Mouse (Mus musculus): ENCODE measurements around the gene Pax7.

The Pax7 gene

GRCm38 (mm10) chr4:139830581-139831387 is 2.5 kb downstream of the Pax7 start:
- DNase-seq (ENCODE audit: inconsistent ontology term): no peak

DNA sequence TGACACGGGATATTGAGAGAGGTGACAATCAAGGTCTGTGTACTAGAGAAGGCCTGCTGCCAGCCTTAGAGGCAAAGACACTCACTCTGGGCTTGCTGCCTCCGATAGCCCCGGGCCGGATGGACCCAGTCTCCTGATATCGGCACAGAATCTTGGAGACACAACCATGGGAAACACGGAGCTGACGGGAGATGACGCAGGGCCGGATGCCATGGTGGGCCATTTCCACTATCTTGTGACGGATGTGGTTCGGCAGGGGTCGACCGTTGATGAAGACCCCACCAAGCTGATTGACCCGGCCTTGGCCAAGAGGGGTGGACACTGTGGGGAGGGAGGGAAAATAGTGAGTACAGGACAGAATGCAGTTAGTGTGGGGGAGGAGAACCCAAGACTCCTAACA is 3.3 kb downstream of the Pax7 start:
- no peak for DNase-seq (ENCODE audit: inconsistent ontology term)

GRCm38 (mm10) chr4:139828871-139829590 is 4.3 kb downstream of the Pax7 start:
- no peak for DNase-seq (ENCODE audit: inconsistent ontology term)

GRCm38 (mm10) chr4:139828283-139828678 is 5.0 kb downstream of the Pax7 start:
- DNase-seq (ENCODE audit: inconsistent ontology term): no peak

DNA sequence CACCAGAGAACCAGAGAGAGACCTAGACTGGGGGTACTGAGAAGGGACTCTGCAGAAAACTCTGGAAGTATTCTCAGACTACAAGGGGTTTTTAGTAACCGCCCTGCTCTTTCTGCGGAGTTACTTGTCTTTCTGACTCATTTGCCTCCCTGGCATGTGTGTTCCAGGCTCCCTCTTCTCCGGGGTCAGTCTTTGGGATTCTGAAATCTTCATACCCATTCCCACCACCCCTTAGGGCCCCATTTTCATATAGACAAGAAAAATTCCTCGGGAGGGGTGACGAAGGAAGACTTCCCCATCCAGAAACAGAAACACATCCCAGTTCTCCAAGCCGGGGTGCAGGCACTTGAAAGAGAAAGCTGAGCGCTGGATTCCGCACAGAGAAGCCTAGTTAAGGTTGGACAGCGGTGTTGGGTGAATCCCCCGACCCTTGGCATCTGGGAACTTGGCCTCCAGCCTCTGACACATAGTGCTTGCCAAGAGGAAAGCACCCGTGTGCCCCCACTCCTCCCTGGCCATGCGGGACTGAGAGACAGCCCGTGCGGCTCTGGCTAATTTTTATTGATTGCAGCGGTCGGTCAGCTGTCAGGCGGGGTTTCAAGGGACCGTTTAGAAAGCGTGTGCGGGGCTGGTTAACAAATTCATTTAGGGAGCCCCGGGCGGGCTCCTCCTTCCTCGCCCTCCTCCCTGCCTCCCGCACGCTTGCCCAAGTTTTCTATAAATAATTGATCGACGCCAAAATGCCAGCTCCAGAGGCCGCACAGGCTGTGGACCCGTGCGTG is 5.6 kb downstream of the Pax7 start:
- DNase-seq (ENCODE audit: inconsistent ontology term): no peak

DNA sequence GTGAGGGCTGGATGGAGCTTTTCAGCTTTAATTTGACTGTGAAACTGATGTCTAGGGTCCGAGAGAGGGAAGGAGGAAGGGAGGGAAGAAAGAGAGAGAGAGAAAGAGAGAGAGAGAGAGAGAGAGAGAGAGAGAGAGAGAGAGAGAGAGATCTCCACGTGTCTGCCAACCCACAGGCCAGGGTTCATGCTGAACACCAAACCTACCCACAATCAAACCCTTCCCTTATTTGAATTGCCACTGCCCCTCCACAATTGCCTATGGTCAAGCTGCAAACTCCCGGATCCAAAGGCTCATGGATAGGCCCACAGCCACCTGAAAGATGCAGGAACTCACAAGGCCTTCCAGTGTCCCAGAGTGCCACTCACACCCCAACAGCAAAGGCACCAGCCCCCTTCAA is 7.1 kb downstream of the Pax7 start:
- DNase-seq (ENCODE audit: inconsistent ontology term): no peak

DNA sequence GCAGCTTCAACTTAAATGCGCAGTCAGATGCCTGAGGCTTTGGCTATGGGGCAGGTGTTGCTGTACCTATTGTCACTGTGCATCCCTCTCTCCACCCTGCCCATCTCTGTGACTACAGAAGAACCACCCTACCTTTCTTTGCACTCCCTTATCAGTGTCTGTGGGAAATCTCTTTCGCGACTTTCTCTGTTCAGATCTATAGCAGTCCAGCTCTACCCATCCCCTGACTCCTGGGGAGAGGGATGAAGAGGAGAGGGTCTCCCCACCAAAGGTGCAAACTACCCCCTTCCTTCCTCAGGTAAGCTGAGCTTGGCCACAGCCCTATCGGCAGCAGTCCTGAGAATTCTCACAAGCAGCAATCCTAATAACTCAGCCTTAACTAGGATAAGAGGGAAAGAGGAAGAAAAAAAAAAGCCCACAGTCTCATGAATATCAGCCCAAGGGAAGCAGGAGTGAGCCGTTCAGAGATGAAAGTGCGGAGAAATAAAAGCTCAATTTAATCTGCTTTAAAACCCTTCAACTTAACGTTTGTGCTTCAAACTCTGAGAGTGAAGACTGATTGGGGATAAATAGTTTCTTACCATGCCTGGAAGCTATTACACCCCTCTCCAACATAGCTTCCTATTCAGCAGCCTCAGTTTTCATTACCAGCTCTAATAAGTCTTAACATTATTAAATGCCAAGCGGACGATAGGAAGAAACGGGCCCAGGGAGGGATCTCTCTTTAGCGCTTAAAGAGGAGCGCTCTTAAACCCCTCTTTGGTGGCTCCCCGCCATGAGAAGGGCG is 7.8 kb downstream of the Pax7 start:
- DNase-seq (ENCODE audit: inconsistent ontology term): no peak

- DNase-seq (ENCODE audit: inconsistent ontology term): no peak
These were observed 8.6 kb downstream of the Pax7 start for GRCm38 (mm10) chr4:139824572-139825325.

- no peak for DNase-seq (ENCODE audit: inconsistent ontology term)
These were observed 9.4 kb downstream of the Pax7 start for GRCm38 (mm10) chr4:139823870-139824472.

DNA sequence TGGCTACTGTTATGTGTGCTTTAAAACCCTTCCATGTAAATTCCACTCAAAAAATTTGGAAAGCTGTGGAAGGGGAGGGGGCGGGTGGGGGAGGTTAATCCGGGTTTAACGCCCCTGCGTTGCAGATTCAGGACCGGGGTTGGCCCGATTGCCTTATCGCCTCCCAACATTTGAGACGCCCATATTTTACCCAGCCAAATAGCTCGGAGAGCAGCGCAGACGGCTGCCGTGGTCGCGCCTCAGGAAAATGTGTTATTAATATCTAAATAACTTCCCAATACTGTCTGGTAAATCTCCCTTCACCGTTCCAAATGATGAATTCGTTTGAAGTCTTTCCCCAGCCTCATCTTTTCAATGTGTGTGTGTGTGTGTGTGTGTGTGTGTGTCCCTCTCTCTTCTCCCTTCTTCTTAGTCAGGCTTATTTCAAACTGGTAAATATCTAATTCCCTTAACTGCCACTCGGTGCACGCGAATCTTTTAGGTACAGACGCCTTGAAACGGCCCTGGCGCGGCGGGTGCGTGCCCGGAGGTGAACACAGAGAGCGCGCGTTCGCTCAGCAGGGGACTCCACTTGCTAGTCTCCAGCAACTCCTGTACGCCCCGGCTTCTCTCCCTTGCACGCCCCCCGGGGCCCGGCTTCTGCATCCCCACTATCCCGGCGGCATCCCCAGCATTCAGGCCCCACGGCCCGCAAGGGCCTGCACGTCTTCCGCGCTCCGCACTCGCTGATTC is 10.0 kb downstream of the Pax7 start:
- no peak for DNase-seq (ENCODE audit: inconsistent ontology term)

DNA sequence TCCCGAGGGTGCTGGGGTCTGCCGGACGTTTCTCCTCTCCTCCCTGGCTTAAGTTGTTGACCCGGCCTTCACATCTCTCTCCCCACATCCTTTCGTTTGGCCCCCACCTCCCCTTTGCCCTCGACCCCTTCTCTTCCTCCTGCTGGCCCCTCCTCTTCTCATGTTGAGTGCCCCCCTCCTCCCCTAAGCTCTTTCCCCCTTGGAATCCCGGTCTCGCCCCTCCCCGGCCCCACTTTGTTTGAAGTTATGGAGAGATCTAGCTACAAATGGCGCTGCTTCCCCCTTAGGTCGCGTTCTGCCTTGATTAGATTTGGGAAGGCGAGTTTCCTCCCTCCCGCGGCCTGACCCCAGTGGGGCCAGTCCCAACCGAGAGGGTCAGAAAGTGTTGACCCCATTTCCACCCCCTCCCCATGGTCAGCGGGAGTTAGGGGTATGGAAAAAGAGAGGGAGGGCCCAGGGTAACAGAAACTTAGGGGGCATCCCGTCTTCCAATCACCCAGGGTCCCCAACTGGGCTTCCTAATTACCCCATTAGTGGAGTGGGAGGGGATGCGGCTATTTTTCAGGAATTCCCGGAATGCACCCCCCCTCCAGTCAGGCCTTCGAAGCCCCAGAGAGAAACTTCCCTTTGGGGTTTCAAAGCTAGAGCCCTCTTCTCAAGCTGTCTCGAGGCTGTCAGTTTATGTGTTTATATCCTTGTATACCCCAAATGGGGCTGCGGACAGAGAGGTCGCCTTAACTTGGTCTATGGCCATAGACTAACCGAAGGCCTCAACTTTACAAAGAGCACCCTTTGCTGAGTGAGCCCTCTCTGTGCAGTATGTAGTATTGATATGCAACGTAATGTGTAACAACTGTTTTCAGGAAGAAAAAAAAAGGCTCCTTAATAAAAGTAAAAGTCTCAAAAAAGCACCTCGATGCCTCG is 10.9 kb downstream of the Pax7 start:
- DNase-seq (ENCODE audit: inconsistent ontology term): no peak

DNA sequence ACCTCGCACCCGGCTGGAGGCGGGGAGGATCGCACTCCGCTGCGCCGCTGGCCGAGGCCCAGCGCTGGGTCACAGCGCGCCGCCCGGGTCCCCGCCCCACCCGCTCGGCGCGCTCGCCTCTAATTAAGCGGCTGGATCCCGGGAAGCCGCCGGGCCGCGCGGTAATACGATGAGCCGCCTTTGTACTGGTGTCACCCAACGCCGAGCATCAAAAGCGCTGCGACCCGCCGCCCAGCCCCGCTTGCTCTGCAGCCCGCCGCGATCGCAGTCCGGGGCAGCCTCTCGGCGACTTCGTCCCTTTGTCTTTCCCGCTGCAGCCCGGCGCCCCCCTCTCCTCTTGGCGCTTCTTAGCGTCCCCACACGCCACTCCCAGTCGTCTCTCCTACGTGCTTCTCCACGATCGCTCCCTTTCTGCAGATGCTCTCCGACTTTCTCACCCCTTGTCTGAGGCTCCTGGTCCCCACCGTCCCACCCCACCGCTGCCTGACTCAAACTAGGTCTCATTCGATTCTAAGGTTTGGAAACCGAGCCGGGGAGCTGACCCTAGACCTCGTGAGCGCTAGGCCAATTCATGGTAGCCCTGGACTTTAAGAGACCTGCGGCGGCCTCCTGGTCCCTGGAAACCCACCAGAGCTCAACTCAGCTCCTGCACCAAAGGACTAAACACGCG is 11.7 kb downstream of the Pax7 start:
- DNase-seq (ENCODE audit: inconsistent ontology term): peak; percentile 68

- DNase-seq (ENCODE audit: inconsistent ontology term): no peak
These were observed 12.3 kb downstream of the Pax7 start for GRCm38 (mm10) chr4:139821071-139821470.

DNA sequence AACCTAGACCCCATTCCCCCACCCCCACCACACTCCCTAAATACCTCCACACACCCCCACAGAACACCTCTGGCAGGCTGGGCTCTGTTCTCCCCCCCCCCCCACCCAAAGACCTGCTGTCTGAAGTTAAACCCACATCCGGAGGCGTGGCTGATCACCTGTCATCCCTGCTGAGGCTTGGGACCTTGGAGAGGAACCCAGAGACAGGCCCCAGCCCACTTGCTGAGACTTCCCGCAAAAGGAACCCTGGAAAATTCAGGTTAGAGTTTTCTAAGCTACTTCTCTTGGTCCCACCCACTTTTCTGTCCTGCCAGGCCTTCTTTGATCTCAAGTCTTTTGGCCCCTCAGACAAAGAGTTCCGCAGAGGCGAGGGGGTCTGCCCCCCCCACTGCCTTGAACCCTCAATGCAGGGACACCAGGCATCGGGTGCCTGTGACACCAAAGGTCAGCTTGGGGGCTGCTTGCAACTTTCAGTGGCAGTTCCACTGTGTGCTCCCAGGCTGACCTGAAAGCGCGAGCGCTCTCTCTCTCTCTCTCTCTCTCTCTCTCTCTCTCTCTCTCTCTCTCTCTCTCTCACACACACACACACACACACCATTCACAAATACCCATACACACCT is 13.8 kb downstream of the Pax7 start:
- DNase-seq (ENCODE audit: inconsistent ontology term): no peak

- no peak for DNase-seq (ENCODE audit: inconsistent ontology term)
These were observed 15.2 kb downstream of the Pax7 start for GRCm38 (mm10) chr4:139818163-139818562.

- no peak for DNase-seq (ENCODE audit: inconsistent ontology term)
These were observed 19.9 kb downstream of the Pax7 start for GRCm38 (mm10) chr4:139813371-139813960.

DNA sequence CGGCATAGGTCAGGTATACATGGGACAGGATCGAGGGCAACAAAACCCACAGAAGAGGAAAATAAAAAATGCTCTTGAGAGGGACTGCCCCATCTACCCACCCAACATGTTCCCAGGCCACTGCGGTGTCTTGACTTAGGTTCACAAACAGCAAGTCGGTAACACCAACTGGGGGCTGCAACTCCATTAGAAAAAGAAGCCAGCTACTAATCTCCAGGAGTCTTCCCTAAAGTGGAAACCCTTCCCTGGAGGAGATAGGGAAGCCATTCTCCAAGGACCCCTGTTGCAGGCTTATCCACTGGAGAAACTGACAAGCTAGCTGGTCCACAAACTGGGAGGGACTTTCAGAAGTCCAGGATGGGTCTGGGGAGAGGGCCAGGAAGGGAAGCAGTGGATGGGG is 21.4 kb downstream of the Pax7 start:
- DNase-seq (ENCODE audit: inconsistent ontology term): no peak
